Mouse (Mus musculus) 416B (cell line): ENCODE results near the gene Serinc3.
A peak's percentile ranks its signal among the peaks of the same experiment; 100 is the strongest.
"Not testable (repeated sequence)": the region's sequence is repeated elsewhere in the genome, so short reads cannot be mapped to it uniquely, and the experiment has no call there.

Experiments
- DNase-seq: peaks from one replicate; pipeline ENCODE4 v3.0.0; 2011; ENCODE audit warnings: low read depth

Serinc3 gene

DNA sequence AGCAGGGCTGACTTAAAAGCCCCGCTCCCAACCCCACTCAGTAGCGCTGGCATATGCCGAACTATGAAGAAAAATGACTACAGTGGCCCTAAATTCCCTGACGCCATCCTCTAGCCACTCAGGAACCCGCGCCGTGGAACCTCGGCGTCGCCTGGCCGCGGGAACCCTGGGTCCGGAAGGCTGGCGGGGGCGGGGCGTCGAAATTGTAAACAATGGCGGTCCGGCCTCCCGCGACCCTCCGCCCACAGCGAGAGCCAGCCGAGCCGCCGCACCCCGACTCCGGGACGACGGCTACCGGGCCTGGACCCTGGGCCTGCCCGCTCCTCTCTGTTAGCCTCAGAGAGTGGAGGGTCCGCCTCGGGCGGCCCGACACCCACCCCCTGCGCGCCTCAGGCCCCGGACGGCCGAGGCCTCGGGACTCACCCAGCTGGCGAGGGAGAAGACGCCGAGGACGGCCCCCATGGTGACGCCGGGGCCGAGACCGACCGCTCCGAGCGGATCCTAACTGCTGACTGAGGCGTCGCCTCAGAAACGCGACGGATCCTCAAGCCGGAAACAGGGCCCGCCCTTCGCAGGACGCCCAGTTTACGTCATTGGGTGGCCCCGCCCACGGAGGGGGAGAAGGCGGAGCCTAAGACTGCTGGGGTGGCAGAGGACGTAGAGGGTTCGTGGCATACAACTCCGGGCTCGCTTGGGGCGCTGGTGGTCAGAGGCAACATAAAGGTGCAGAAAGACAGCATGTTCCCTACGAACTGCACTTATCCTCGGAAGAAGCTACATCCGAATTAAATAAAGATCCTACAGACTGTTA, at the start of gene Serinc3:
Gene Serinc3, minus strand, starts transcription at position 557 of the 811 bp plus-strand sequence.
- peak; percentile 99 for DNase-seq

DNA sequence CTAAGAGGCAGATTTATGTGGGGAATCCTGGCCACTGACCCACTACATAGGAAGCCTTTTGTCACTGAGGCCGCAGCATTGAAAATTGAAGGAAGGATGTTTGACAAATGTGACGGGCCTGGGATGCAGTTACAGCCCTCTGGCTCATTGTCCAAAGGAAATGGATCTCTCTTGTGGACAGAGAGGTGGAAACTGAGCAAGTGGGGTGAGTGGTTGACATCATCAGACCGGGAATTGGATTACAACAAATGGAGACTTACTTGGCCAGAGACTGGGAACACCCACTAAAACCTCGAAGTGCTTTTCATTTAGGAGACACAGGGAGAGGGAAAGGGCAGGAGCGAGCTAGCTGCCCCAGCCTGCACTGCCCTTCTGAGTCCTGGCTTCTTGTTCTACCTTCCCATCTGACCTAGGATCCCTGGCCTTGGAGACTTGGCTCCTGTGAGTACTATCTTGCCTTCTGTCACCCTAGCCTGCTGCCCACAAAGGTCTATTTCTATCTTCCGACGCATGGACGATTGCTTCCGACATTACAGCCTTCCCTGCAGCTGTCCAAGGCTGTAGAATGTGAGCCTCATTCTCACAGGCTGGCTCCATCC, 48.9 kb upstream of the Serinc3 start:
- DNase-seq, result no peak

DNA sequence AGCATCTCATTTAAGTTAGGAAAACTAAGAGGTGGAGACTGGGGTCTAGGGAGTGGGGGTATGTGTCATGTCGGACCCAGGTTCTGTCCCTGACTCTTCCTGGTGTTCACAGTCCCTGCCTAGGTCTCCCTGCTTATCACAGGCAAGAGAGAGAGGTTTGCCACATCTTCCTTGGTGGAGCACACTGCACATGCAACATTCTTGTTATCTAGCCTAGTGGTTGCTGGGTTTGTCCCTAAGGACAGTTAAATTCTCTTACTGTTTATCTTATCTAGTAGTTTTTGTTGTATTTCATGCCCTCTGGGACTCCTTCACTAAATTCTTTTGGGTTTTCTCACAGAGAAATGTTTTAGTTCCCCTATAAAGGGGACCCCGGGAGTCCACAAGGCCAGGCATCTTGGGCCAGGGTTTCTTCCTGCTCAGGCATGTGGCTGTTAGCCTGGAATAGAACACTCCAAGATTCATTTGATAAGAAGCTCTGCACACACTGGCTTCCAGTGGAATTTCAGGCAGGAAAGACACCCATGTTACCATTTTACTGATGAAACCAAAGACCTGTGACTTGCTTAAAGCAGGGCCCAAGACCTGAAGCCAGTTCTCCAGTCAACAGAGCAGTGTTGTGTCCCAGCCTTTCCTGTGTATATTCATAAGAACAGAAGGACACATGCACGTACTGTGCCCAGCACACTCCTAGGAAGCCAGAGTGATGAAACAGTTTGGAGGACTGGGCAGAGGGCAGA, 48.1 kb upstream of the Serinc3 start:
- no peak for DNase-seq

DNA sequence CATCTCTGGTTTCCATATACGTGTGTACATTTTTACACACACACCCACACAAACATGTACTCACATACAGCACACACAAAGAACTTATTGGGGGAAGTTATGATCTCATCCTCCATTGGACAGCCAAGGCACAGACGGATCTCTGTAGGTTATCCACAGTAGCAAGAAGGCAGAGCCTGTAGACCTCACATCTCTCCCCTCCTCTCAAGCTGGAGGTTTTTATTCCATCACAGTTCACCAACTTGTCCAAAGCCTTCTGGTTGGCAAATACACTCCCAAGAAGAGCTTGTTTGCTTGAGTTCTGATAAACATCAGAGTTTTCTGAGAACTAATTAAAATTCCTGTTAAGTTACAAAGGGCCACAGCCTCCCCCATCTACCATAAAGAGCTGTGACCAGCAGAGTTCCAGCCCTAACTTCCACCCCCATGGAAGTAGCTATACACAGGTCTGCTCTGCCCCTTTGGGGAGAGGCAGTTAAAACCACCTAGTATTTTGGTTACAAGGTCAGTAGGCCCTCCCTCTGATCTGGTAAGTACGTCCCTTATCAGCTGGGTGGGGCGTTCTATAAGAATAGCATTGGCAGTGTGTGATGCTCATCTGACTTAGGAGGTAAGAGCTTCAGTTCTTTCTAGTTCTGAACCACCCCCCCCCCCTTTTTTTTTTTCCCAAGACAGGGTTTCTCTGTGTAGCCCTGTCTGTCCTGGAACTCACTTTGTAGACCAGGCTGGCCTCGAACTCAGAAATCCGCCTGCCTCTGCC, 47.1 kb upstream of the Serinc3 start:
- DNase-seq, result no peak

DNA sequence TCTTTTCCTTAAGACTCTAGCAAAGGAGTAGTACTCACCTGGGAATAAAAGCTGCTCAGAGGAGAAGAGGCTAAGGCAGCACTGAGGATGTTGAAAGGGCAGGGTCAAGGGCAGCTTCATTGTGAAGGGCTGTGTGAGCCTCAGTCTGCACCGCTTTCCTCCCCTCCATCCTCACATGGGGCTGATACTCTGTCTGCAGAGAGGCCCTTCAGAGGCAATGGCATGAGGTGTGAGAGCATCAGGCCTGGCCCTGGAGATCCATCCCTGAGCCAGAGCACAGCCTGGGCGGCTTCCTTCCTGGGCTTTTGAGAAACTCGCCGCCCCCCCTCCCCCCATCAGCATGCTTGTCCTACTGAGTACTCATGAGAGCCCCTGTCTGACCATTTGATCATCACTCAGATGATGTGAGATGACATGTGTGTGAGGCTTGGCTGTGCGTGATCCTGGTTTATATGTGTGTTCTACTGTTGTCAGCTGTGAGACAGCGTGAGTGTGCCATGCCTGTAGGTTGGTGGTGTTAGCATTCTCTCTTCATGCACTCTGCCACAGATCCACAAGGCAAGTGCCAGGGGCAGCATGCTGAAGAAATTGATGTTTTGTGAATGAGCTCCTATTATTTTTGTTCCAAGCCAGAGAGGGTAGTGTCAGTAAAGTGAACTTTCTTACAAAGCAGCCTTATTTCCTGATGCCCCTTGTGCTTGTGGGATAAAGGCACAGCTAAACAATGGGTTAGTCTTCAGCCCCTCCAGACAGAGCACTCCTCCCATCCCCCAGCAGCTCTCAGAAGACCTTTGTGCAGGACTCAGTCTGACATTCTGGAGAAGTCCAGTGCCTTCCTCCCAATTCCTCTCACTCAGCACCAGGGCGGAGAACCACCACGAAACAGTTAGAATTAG, 45.7 kb upstream of the Serinc3 start:
- DNase-seq, result no peak

DNA sequence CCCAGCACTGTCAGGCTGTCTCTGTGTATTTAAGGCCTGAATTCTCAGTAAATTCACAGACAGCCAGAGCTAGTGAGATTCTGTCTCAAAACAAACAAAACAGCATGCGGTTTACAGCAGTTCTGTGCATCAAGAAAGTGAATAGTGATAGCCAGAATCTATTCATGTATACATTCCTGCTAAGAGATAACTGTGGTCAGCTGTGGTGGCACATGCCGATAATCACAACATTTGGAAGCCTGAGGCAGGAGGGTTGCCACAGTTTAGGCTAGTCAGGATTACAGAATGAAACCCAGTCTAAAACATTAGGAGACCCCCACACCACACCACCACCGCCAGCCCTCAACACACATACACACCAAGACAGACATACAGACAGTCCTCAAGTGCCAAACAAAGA, 44.8 kb upstream of the Serinc3 start:
- no peak for DNase-seq

DNA sequence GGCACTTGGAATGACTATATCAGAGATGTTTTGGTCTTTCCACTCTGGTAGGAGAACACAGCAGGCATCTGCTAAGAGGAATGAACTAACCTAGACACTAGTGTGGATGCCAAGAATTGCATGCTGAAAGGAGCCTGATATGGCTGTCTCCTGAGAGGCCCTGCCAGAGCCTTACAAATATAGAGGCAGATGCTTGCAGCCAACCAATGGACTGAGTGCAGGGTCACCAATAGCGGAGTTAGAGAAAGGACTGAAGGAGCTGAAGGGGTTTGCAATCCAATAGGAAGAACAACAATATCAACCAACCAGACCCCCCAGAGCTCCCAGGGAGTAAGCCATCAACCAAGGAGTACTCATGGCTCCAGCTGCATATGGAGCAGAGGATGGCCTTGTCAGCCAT, 43.4 kb upstream of the Serinc3 start:
- not testable (repeated sequence) for DNase-seq

DNA sequence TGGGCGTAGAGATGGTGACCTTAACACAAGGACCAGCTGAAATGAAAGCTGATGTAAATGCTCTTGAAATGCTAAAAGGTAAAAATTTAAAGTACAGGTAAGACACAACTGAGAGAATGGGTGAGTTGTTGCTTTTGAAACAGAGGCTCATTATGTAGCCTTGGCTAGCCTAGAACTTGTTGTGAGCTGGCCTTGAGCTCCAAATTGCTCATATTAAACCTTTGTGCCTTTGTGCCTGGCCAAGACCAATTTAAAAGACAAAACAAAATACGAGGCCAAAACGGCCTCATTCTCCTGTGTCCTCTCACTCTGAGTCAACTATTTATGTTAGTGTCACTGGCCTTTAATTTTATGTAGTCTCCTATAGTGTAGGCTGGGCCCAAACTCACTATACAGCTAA, 42.0 kb upstream of the Serinc3 start:
- no peak for DNase-seq

DNA sequence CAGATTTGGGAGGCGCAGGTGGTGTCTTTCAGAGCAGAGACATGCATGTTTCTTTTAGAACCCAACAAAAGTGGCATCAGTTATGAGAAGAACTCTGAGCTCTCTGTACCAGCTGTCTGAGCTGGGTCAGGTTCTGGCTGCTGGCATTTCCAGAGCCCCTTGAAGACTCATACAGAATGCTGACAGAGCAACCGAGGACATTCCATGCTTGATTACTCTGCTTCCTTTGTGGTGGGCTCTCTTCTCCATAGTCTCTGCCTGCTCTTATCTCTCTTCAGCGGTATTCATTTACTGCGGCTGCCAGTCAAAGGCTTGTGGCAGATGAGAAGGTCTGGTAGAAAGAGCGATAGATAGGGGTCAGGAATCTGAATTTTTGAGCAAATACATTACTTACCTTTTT, 41.3 kb upstream of the Serinc3 start:
- no peak for DNase-seq

DNA sequence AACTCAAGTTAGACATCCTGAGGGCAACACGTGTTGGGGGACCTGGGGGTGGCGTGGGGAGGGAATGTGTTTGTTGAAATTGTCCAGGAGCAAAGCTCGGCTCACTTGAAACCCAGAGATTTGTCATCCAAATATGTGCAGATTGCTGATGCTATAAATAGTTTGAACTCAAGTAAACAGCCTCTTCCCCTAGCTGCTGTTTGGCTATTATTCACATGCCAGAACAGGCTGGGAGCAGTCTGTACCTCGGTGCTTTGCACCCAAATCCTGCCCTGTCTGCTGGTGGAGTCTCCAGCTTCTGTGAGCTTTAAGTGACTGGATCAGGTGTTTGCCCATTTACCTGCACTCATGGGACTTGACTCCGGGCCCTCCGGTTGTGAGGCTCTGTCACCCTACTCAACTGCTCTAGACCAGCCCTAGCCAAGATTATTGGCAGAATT, 40.9 kb upstream of the Serinc3 start:
- DNase-seq, result no peak

DNA sequence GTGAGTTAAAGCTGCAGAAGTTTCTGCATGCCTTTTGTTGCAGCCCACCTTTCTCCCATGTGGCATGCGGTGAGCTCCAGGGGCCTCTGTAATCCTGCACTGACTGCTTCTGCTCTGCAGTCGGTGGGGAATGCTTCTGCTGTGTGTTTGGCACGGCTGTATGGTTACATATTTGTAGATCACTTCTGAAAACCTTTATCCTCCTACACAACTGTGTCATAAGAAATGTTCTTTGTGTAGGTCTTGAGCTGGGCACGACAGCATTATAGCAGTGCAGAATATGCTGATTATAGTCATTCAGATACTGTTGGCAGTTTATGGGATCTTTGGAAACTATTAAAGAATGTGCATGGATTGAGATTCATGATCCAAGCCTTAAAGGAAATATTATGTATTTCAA, 40.4 kb upstream of the Serinc3 start:
- no peak for DNase-seq

DNA sequence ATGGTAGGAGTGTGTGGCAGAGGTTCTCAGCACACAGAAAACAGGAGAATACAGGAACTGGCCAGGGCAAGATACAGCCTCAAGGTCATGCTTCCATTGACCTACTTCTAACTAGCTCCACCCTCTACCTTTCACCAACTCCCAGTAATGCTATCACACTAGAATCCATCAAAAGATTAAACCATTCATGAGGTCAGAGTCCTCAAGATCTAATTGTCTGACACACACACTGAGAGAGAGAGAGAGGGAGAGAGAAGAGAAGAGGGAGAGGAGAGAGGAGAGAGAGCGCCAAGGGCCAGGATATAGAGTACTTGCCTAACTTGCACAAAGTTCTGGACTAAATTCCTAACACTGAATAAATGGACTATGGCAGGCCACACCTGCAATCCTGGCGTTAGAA, 37.4 kb upstream of the Serinc3 start:
- DNase-seq, result no peak

DNA sequence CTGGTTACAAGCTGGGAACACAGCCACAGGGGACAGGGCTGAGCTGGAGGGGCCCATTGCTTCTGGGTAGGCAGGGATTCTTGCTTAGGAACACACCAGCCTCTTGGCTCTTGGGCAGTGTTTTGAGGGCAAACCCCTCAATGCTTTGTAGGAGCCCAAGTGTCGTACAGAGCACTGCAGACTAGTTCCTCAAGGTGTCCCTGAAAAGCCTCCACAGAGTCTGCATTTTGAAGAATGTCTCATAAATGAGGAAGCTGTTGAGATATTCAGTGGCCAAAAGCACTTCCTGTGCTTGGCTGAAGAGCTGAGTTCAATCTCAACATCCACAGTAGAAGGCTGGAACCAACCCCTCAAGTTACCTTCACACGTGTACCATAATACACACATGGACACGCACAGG, 31.8 kb upstream of the Serinc3 start:
- peak; percentile 67 for DNase-seq

DNA sequence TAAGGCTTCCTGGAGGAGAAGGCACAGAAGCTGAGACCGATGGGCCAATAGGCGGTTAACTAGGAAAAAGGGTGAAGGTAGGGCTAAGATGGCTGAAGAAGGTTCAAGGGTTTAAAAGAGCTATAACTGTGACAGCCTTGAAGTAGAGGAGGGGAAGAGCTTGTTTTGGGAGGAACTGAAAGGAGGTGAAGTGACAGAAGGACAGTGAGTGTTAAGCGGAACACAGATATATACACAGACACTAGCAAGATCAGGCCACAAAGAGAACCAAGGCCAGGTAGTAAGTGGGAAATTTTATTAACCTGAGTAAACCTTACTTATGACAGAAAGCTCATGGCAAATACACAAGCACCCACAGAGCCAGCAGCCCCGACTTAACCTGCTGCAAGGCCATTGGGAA, 31.4 kb upstream of the Serinc3 start:
- DNase-seq, result no peak

DNA sequence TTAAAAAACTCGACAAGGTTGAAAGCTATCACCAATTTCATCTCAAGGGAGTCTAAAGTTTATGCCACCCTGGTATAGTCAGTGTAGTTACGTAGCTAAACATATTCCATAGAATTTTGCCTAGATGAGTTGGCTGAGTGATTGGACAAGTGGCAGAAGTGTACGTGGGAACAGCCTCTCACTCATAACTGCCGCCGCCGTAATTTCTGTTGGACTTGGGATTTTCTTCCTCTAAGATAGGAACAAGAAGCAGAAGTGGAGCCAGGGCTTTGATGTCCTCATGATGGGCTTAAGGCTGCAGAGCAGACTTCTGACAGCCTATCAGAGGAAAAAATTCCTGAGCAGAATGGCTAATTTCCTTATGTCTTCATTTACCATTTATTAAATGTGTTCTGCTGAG, 30.7 kb upstream of the Serinc3 start:
- no peak for DNase-seq

DNA sequence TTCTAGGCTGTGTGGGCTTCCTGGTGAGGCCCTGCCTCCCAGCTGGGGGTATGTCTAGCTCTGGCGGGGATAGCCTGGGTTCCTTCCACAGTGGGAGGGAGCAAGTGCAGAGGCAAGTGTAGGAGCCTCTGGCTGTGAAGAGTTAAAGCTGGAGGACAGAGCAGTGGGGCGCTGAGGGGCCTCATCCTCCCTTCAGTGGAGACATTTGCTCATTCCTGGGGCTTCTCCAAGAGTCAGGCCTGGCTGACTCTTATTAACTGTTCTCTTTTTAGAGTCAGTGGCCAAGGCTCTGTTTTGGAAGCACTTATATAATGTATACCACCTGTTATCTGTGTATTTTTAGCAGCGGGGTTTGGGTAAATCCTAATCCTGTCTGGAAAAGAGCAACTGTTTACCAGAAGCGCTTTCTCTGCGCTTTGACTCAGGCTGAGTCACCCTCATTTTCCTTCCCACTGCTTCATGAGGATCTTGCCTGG, 30.3 kb upstream of the Serinc3 start:
- no peak for DNase-seq

DNA sequence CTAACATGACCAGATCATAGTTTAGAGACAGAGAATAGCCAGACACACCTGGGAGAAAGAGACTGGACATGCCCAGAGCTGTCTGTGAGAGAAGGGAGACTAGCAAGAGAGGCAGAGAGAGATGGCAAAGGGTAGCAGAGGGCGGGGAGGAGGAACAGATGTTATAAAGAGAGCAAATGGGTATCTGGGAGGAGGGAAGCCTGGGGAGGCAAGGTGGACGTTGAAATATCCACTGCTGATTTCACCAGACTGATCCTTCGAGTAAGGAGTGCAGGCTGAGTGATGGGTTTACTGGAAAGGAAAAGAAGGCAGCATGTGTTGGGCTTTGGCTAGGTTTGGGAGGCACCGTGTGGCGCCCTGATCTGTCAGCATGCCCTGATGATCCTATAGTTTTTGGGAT, 29.5 kb upstream of the Serinc3 start:
- no peak for DNase-seq

DNA sequence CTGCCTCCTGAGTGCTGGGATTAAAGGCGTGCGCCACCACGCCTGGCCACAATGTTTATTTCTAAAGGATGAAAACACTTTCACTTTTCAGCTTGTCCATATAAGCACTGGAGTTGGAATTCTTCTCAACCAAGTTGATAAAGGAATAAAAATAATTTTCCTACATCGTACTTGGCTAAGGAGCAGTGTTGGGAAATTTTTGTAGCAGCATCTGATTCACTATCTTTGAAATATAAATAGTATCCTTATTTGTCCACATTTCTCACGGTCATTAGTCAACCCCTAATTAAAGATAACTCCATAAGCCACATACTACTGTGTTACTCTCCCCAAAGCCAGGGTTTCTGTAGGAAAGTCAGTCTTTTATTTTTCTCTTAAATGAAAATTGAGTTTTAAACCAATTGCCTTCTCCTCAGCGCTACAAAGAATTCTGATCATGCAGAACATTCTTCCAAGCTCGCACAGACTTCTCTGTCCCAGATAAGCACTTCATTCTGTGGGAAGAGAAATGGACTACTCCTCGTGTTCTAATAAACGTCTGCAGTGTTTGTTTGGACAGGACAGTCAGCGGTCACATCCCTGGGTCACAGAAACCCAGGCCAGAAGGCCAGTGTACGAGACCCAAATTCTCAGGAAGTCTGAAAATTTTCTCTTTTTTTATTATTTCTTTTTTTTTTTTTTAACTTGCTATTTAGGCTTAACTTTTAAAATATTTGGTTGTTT, 26.1 kb upstream of the Serinc3 start:
- no peak for DNase-seq

DNA sequence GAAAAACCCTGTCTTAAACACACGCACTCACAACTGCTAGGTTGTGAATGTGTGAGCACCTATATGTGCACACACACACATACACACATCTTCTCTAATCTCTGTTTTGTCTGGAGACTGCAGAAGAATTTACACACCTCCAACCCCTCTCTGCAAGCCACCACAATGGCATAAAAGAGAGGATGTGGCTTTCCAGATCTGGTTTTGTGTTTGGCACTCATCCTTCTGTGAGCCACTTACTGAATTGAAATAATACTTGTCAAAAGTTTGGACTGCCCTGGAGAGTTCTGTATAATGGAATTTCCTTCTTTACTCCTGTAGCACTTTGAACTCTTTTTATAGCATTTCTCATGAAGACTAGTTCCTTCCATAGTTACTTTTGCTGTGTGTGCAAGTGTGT, 22.1 kb upstream of the Serinc3 start:
- DNase-seq, result peak; percentile 59

DNA sequence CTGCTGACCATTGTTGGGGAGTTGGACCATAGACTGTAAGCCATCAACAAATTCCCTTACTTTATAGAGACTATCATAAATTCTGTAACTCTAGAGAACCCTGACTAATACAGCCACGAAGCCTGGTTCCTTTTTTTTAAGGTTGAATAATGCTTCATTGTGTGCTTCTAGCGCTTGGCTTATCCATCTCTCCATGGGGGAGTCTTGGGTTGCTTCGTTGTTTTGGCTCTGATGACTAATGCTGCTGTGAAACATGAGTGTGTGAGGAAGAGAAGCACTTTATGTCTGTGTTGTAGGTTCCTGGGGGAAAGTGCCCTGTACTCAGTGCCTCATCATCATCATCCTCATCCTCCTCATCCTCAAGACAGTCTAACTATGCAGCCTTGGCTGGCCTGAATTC, 19.0 kb upstream of the Serinc3 start:
- DNase-seq, result peak; percentile 70
